Mouse (Mus musculus): Measurements from ENCODE around the gene Mrpl17.

The Mrpl17 gene

GRCm38 (mm10) chr7:105786506-105787284 lies 24.2 kb downstream of the Mrpl17 start:
- no peak for DNase-seq

GRCm38 (mm10) chr7:105784556-105784955 lies 26.3 kb downstream of the Mrpl17 start:
- DNase-seq: no peak

GRCm38 (mm10) chr7:105783861-105784260 lies 27.0 kb downstream of the Mrpl17 start:
- DNase-seq: no peak

- no peak for DNase-seq
Observed at GRCm38 (mm10) chr7:105778553-105779265, 32.2 kb downstream of the Mrpl17 start.

GRCm38 (mm10) chr7:105777797-105778552 lies 32.9 kb downstream of the Mrpl17 start:
- DNase-seq: no peak

- DNase-seq: no peak
Observed at GRCm38 (mm10) chr7:105777316-105777715, 33.6 kb downstream of the Mrpl17 start.

GRCm38 (mm10) chr7:105776026-105776425 lies 34.9 kb downstream of the Mrpl17 start:
- no peak for DNase-seq

- DNase-seq: no peak
Observed at GRCm38 (mm10) chr7:105774661-105775060, 36.2 kb downstream of the Mrpl17 start.

GRCm38 (mm10) chr7:105773041-105773440 lies 37.9 kb downstream of the Mrpl17 start:
- no peak for DNase-seq

GRCm38 (mm10) chr7:105772331-105772730 lies 38.6 kb downstream of the Mrpl17 start:
- no peak for DNase-seq

GRCm38 (mm10) chr7:105769959-105770358 lies 40.9 kb downstream of the Mrpl17 start:
- DNase-seq: no peak

- no peak for DNase-seq
Observed at GRCm38 (mm10) chr7:105767729-105768165, 43.2 kb downstream of the Mrpl17 start.

GRCm38 (mm10) chr7:105764331-105764730 lies 46.6 kb downstream of the Mrpl17 start:
- no peak for DNase-seq

- no peak for DNase-seq
Observed at GRCm38 (mm10) chr7:105762517-105763270, 48.2 kb downstream of the Mrpl17 start.

GRCm38 (mm10) chr7:105761813-105762484 lies 49.0 kb downstream of the Mrpl17 start:
- DNase-seq: no peak

GRCm38 (mm10) chr7:105753281-105753680 lies 57.6 kb downstream of the Mrpl17 start:
- no peak for DNase-seq
